Mouse (Mus musculus) stomach, postnatal 0 days (tissue): ENCODE results near the gene Synm. TPM values are rescaled to one million over a fixed set of nuclear protein-coding genes. Genes with fewer than 3 reads are reported as not detected.

Experiments used
- ATAC-seq: fragments of 200-750 bp; cut with Nextera tagmentation; 2 replicates; pipeline ENCODE4 v1.8.0; 2017; ENCODE audit not compliant: low FRiP score, low TSS enrichment
- DNase-seq: peaks from one replicate; pipeline ENCODE4 v3.0.0-alpha.2; 2016; ENCODE audit warnings: low spot score
- H3K27ac ChIP-seq: fragments of 300-500 bp; sonication (generic); replicated peaks from 2 replicates; pipeline ENCODE4 v1.5.1; 2014; ENCODE audit warnings: mild to moderate bottlenecking, control low read depth
- H3K27me3 ChIP-seq: fragments of 300-500 bp; sonication (generic); 2 replicates; pipeline ENCODE4 v1.6.1; 2014; ENCODE audit warnings: low read length; ENCODE audit not compliant: control insufficient read depth, insufficient read depth
- H3K36me3 ChIP-seq: fragments of 300-500 bp; sonication (generic); 2 replicates; pipeline ENCODE4 v1.6.1; 2014; ENCODE audit warnings: low read length, mixed read lengths; ENCODE audit not compliant: control insufficient read depth, insufficient read depth
- H3K4me1 ChIP-seq: fragments of 300-500 bp; sonication (generic); replicated peaks from 2 replicates; pipeline ENCODE4 v1.6.1; 2014; ENCODE audit warnings: antibody characterized with exemption; ENCODE audit not compliant: control insufficient read depth, insufficient read depth
- H3K4me2 ChIP-seq: fragments of 300-500 bp; sonication (generic); replicated peaks from 2 replicates; pipeline ENCODE4 v1.6.1; 2014; ENCODE audit warnings: low read depth, mild to moderate bottlenecking, control low read depth, moderate library complexity
- H3K4me3 ChIP-seq: fragments of 300-500 bp; sonication (generic); 2 replicates; pipeline ENCODE4 v1.5.1; 2014; ENCODE audit warnings: low read depth, low read length, control low read depth
- H3K9ac ChIP-seq: fragments of 300-500 bp; sonication (generic); 2 replicates; pipeline ENCODE4 v1.6.1; 2014; ENCODE audit warnings: mild to moderate bottlenecking, low read length, control low read depth, mixed read lengths
- H3K9me3 ChIP-seq: fragments of 300-500 bp; sonication (generic); 2 replicates; pipeline ENCODE4 v1.6.1; 2016; ENCODE audit warnings: low read length; ENCODE audit not compliant: control insufficient read depth
- CTCF ChIP-seq: IDR thresholded peaks from 2 replicates; pipeline ENCODE4 v1.5.1; 2016; ENCODE audit warnings: antibody characterized with exemption, low read depth, mild to moderate bottlenecking, moderate library complexity
- EP300 ChIP-seq: optimal IDR thresholded peaks from 2 replicates; pipeline ENCODE3; 2016; ENCODE audit warnings: antibody characterized with exemption
- whole genome bisulfite sequencing: fragments of 180-500 bp; shearing (Covaris S2); extraction: QIAGEN DNeasy Blood & Tissue Kit; methylation state at CpG from one replicate; pipeline ENCODE4 v1.1.7; 2014; 5-methylcytosine and 5-hydroxymethylcytosine counted together
- polyA plus RNA-seq: library from polyadenylated mRNA; unstranded; fragments of >200 nt; fragmentation: Nextera tagmentation; extraction: Ambion mirVana; gene quantifications from 2 replicates; pipeline ENCODE4 v1.2.1, GENCODE M21; 2015

The Synm gene
- polyA plus RNA-seq, 1 experiment from 2014 or later, result 17.1 TPM

- Histone ChIP-seq H3K27me3 (no peaks in the 10 kb centered on the region), H3K9ac (no peak overlapping the region), H3K4me3 (no peak overlapping the region), H3K9me3 (no peaks in the 10 kb centered on the region), H3K4me1 (peaks cover 3% of the 10 kb centered on the region; the same call in 1 of the 2 replicates), H3K36me3 (no peaks in the 10 kb centered on the region; the same call in 1 of the 2 replicates), H3K27ac (0 out of 2 replicates have a peak overlapping the region, but pooled peaks have one; percentile 40), H3K4me2 (no peak overlapping the region)
- ATAC-seq (peak; percentile 80), DNase-seq (peak; percentile 22)
- no peak for TF ChIP-seq EP300
- no peak for TF ChIP-seq CTCF
- WGBS, result 57% methylated on average over 7 of the region's 7 CpGs
Measured at GRCm38 (mm10) chr7:67741706-67742105, 17.8 kb downstream of the Synm start.

GRCm38 (mm10) chr7:67740796-67741195, 18.7 kb downstream of the Synm start:
- ATAC-seq (no peak), DNase-seq (no peak)
- H3K27ac ChIP-seq, result peak overlapping the region; percentile 77
- no peaks in the 10 kb centered on the region for H3K9me3 ChIP-seq
- no peak overlapping the region for H3K4me2 ChIP-seq
- peaks cover 3% of the 10 kb centered on the region; the same call in 1 of the 2 replicates for H3K4me1 ChIP-seq
- H3K4me3 ChIP-seq, result no peak overlapping the region
- H3K36me3 ChIP-seq, result no peaks in the 10 kb centered on the region
- TF ChIP-seq EP300 (no peak), CTCF (no peak)
- H3K27me3 ChIP-seq, result no peaks in the 10 kb centered on the region
- WGBS, result 60% methylated on average over 5 of the region's 5 CpGs
- H3K9ac ChIP-seq, result no peak overlapping the region

GRCm38 (mm10) chr7:67740382-67740781, 19.2 kb downstream of the Synm start:
- Histone ChIP-seq H3K27ac (no peak overlapping the region), H3K36me3 (peaks cover 2% of the 10 kb centered on the region; the same call in 1 of the 2 replicates), H3K4me3 (no peak overlapping the region), H3K4me1 (peaks cover 3% of the 10 kb centered on the region; the same call in 1 of the 2 replicates), H3K9ac (no peak overlapping the region), H3K27me3 (no peaks in the 10 kb centered on the region), H3K4me2 (no peak overlapping the region), H3K9me3 (no peaks in the 10 kb centered on the region)
- 88% methylated on average over 4 of the region's 4 CpGs for WGBS
- no peak for TF ChIP-seq EP300
- no peak for TF ChIP-seq CTCF
- DNase-seq (no peak), ATAC-seq (no peak)

- Histone ChIP-seq H3K27ac (no peak overlapping the region), H3K4me2 (no peak overlapping the region), H3K9me3 (no peaks in the 10 kb centered on the region), H3K9ac (no peak overlapping the region), H3K36me3 (peaks cover 11% of the 10 kb centered on the region), H3K27me3 (no peaks in the 10 kb centered on the region), H3K4me1 (no peaks in the 10 kb centered on the region), H3K4me3 (no peak overlapping the region)
- no peak for ATAC-seq
- TF ChIP-seq CTCF (no peak), EP300 (no peak)
- WGBS, result 74% methylated on average over 4 of the region's 4 CpGs
- no peak for DNase-seq
Measured at GRCm38 (mm10) chr7:67732276-67732675, 27.3 kb downstream of the Synm start.

GRCm38 (mm10) chr7:67730431-67731110, 29.0 kb downstream of the Synm start:
- Histone ChIP-seq H3K9me3 (no peaks in the 10 kb centered on the region), H3K27me3 (no peaks in the 10 kb centered on the region), H3K36me3 (peaks cover 13% of the 10 kb centered on the region), H3K4me3 (no peak overlapping the region), H3K4me1 (no peaks in the 10 kb centered on the region), H3K9ac (no peak overlapping the region), H3K4me2 (no peak overlapping the region), H3K27ac (no peak overlapping the region)
- DNase-seq (no peak), ATAC-seq (no peak)
- WGBS, result 49% methylated on average over 5 of the region's 5 CpGs
- TF ChIP-seq CTCF, result no peak
- no peak for TF ChIP-seq EP300

- ATAC-seq (no peak), DNase-seq (no peak)
- H3K4me2 ChIP-seq, result no peak overlapping the region
- H3K4me3 ChIP-seq, result no peak overlapping the region
- no peak overlapping the region for H3K27ac ChIP-seq
- 91% methylated on average over 4 of the region's 4 CpGs for WGBS
- H3K9ac ChIP-seq, result no peak overlapping the region
- no peaks in the 10 kb centered on the region for H3K4me1 ChIP-seq
- H3K36me3 ChIP-seq, result peaks cover 6% of the 10 kb centered on the region
- no peaks in the 10 kb centered on the region for H3K9me3 ChIP-seq
- no peaks in the 10 kb centered on the region for H3K27me3 ChIP-seq
- TF ChIP-seq CTCF, result no peak
- TF ChIP-seq EP300, result no peak
Measured at GRCm38 (mm10) chr7:67728809-67729208, 30.7 kb downstream of the Synm start.
